Mouse (Mus musculus) bone marrow macrophage, adult 2 months (primary cell): Measurements from ENCODE around the gene Asgr1.

Experiments
- CTCF ChIP-seq: IDR thresholded peaks from 2 replicates; pipeline ENCODE4 v1.5.1; 2012; ENCODE audit warnings: low read depth, mild to moderate bottlenecking, low read length, moderate library complexity
- POLR2A ChIP-seq: IDR thresholded peaks from 2 replicates; pipeline ENCODE4 v1.6.1; 2012; ENCODE audit warnings: mild to moderate bottlenecking, low read depth, low read length, borderline replicate concordance

DNA sequence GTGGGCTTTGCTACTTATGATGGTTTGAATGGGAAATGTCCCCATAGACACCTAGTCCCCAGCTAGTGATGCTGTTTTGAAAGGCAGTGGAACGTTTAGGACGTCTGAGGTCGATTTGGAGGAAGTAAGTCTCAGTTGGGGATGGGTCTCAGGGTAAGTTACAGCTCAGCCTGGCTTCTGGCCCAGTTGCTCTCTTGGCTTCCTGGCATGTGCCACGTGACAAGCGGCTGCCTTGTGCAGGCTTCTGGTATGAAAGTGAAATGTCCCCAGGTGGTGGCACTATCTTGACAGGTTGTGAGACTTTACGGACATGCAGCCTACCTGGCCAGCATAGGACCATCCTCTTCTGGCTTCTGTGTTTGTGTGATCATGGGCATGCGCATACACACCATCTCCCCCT is 26.0 kb downstream of the Asgr1 start:
- TF ChIP-seq CTCF (no peak), POLR2A (no peak)
